Mouse (Mus musculus): ENCODE measurements around the gene Acvrl1. TPM values are rescaled to one million over a fixed set of nuclear protein-coding genes. Genes with fewer than 3 reads are reported as not detected.

Acvrl1 gene
- polyA plus RNA-seq, 1 experiment from 2014 or later = 11.3 TPM

- peaks cover 49% of the 10 kb centered on the region for H3K4me1 ChIP-seq
- 14% methylated on average over 25 of the region's 25 CpGs for WGBS
Observed at GRCm38 (mm10) chr15:101092829-101093648, 35.3 kb upstream of the Acvrl1 start.

GRCm38 (mm10) chr15:101093988-101094387 lies 34.3 kb upstream of the Acvrl1 start:
- peaks cover 55% of the 10 kb centered on the region for H3K4me1 ChIP-seq
- H3K4me2 ChIP-seq (replicated peaks) = no peak overlapping the region
- no peaks in the 10 kb centered on the region for H3K36me3 ChIP-seq
- no peak overlapping the region for H3K9ac ChIP-seq
- H3K27ac ChIP-seq = peak overlapping the region; percentile 64
- no peak overlapping the region for H3K4me3 ChIP-seq
- WGBS = 28% methylated on average over 6 of the region's 6 CpGs
- no peak for ATAC-seq (ENCODE audit: insufficient number of reproducible peaks, insufficient read depth, low FRiP score, low TSS enrichment)
- H3K9me3 ChIP-seq = no peaks in the 10 kb centered on the region
- no peaks in the 10 kb centered on the region for H3K27me3 ChIP-seq

More at GRCm38 (mm10) chr15:101092829-101093648, 35.3 kb upstream of the Acvrl1 start:
- Histone ChIP-seq H3K9ac (no peak overlapping the region), H3K4me3 (no peak overlapping the region), H3K27ac (peak overlapping the region; percentile 64), H3K9me3 (no peaks in the 10 kb centered on the region), H3K27me3 (no peaks in the 10 kb centered on the region), H3K4me2 (replicated peaks) (peak overlapping the region; percentile 22), H3K36me3 (no peaks in the 10 kb centered on the region)
- ATAC-seq (ENCODE audit: insufficient number of reproducible peaks, insufficient read depth, low FRiP score, low TSS enrichment) = peak; percentile 69; the same call in 1 of the 2 replicates

- Histone ChIP-seq H3K9ac (no peak overlapping the region), H3K27me3 (no peaks in the 10 kb centered on the region), H3K27ac (peak overlapping the region; percentile 64), H3K4me2 (replicated peaks) (no peak overlapping the region), H3K4me1 (peaks cover 56% of the 10 kb centered on the region), H3K4me3 (no peak overlapping the region), H3K36me3 (no peaks in the 10 kb centered on the region), H3K9me3 (no peaks in the 10 kb centered on the region)
- 17% methylated on average over 9 of the region's 9 CpGs for WGBS
- ATAC-seq (ENCODE audit: insufficient number of reproducible peaks, insufficient read depth, low FRiP score, low TSS enrichment) = no peak
Observed at GRCm38 (mm10) chr15:101094979-101095378, 33.3 kb upstream of the Acvrl1 start.

GRCm38 (mm10) chr15:101095392-101095791 lies 32.9 kb upstream of the Acvrl1 start:
- Histone ChIP-seq H3K4me2 (replicated peaks) (no peak overlapping the region), H3K36me3 (no peaks in the 10 kb centered on the region), H3K9ac (no peak overlapping the region), H3K27ac (peak overlapping the region; percentile 64), H3K27me3 (no peaks in the 10 kb centered on the region), H3K9me3 (no peaks in the 10 kb centered on the region), H3K4me1 (peaks cover 56% of the 10 kb centered on the region), H3K4me3 (no peak overlapping the region)
- WGBS = 31% methylated on average over 3 of the region's 3 CpGs
- no peak for ATAC-seq (ENCODE audit: insufficient number of reproducible peaks, insufficient read depth, low FRiP score, low TSS enrichment)

GRCm38 (mm10) chr15:101097985-101098651 lies 30.2 kb upstream of the Acvrl1 start:
- Histone ChIP-seq H3K36me3 (no peaks in the 10 kb centered on the region), H3K4me1 (peaks cover 45% of the 10 kb centered on the region), H3K27me3 (no peaks in the 10 kb centered on the region), H3K4me2 (replicated peaks) (peak overlapping the region; percentile 42), H3K27ac (peak overlapping the region; percentile 78), H3K4me3 (0 out of 2 replicates have a peak overlapping the region, but pooled peaks have one; percentile 1), H3K9ac (peak overlapping the region; percentile 20; the same call in 1 of the 2 replicates), H3K9me3 (no peaks in the 10 kb centered on the region)
- ATAC-seq (ENCODE audit: insufficient number of reproducible peaks, insufficient read depth, low FRiP score, low TSS enrichment) = peak; percentile 58
- WGBS = 1% methylated on average over 28 of the region's 28 CpGs

GRCm38 (mm10) chr15:101100996-101101395 lies 27.3 kb upstream of the Acvrl1 start:
- Histone ChIP-seq H3K27me3 (no peaks in the 10 kb centered on the region), H3K9ac (no peak overlapping the region), H3K4me1 (peaks cover 21% of the 10 kb centered on the region), H3K27ac (no peak overlapping the region), H3K36me3 (no peaks in the 10 kb centered on the region), H3K4me2 (replicated peaks) (no peak overlapping the region), H3K4me3 (no peak overlapping the region), H3K9me3 (no peaks in the 10 kb centered on the region)
- 74% methylated on average over 3 of the region's 3 CpGs for WGBS
- ATAC-seq (ENCODE audit: insufficient number of reproducible peaks, insufficient read depth, low FRiP score, low TSS enrichment) = no peak

GRCm38 (mm10) chr15:101103605-101104304 lies 24.6 kb upstream of the Acvrl1 start:
- Histone ChIP-seq H3K4me2 (replicated peaks) (no peak overlapping the region), H3K9ac (no peak overlapping the region), H3K27ac (no peak overlapping the region), H3K4me1 (peaks cover 4% of the 10 kb centered on the region), H3K27me3 (no peaks in the 10 kb centered on the region), H3K4me3 (no peak overlapping the region), H3K9me3 (no peaks in the 10 kb centered on the region), H3K36me3 (no peaks in the 10 kb centered on the region)
- whole genome bisulfite sequencing = 53% methylated on average over 9 of the region's 9 CpGs
- ATAC-seq (ENCODE audit: insufficient number of reproducible peaks, insufficient read depth, low FRiP score, low TSS enrichment) = no peak

GRCm38 (mm10) chr15:101105496-101105994 lies 22.8 kb upstream of the Acvrl1 start:
- Histone ChIP-seq H3K4me1 (no peaks in the 10 kb centered on the region), H3K4me2 (replicated peaks) (0 out of 2 replicates have a peak overlapping the region, but pooled peaks have one; percentile 11), H3K9ac (no peak overlapping the region), H3K4me3 (no peak overlapping the region), H3K27ac (no peak overlapping the region), H3K36me3 (no peaks in the 10 kb centered on the region), H3K9me3 (no peaks in the 10 kb centered on the region), H3K27me3 (no peaks in the 10 kb centered on the region)
- ATAC-seq (ENCODE audit: insufficient number of reproducible peaks, insufficient read depth, low FRiP score, low TSS enrichment) = 0 out of 2 replicates have a peak, but pooled peaks have one; percentile 3
- 15% methylated on average over 12 of the region's 12 CpGs for WGBS

GRCm38 (mm10) chr15:101106011-101106410 lies 22.3 kb upstream of the Acvrl1 start:
- Histone ChIP-seq H3K4me1 (no peaks in the 10 kb centered on the region), H3K9ac (no peak overlapping the region), H3K27me3 (no peaks in the 10 kb centered on the region), H3K27ac (no peak overlapping the region), H3K4me2 (replicated peaks) (no peak overlapping the region), H3K9me3 (no peaks in the 10 kb centered on the region), H3K4me3 (no peak overlapping the region), H3K36me3 (no peaks in the 10 kb centered on the region)
- 86% methylated on average over 10 of the region's 10 CpGs for WGBS
- ATAC-seq (ENCODE audit: insufficient number of reproducible peaks, insufficient read depth, low FRiP score, low TSS enrichment) = no peak

- Histone ChIP-seq H3K9me3 (no peaks in the 10 kb centered on the region), H3K27ac (no peak overlapping the region), H3K4me2 (replicated peaks) (no peak overlapping the region), H3K4me1 (no peaks in the 10 kb centered on the region), H3K4me3 (no peak overlapping the region), H3K36me3 (no peaks in the 10 kb centered on the region), H3K9ac (no peak overlapping the region), H3K27me3 (no peaks in the 10 kb centered on the region)
- 89% methylated on average over 5 of the region's 5 CpGs for WGBS
- ATAC-seq (ENCODE audit: insufficient number of reproducible peaks, insufficient read depth, low FRiP score, low TSS enrichment) = no peak
Observed at GRCm38 (mm10) chr15:101107906-101108671, 20.2 kb upstream of the Acvrl1 start.

- no peak overlapping the region for H3K9ac ChIP-seq
- ATAC-seq (ENCODE audit: insufficient number of reproducible peaks, insufficient read depth, low FRiP score, low TSS enrichment) = no peak
- H3K27me3 ChIP-seq = no peaks in the 10 kb centered on the region
- no peak overlapping the region for H3K4me3 ChIP-seq
- no peaks in the 10 kb centered on the region for H3K4me1 ChIP-seq
- peak overlapping the region; percentile 7; the same call in 1 of the 2 replicates for H3K27ac ChIP-seq
- no peak overlapping the region for H3K4me2 ChIP-seq (replicated peaks)
- 62% methylated on average over 8 of the region's 8 CpGs for whole genome bisulfite sequencing
- H3K36me3 ChIP-seq = no peaks in the 10 kb centered on the region
- H3K9me3 ChIP-seq = 0 out of 2 replicates have a peak, but pooled peaks cover 3% of the 10 kb centered on the region
Observed at GRCm38 (mm10) chr15:101113176-101113575, 15.1 kb upstream of the Acvrl1 start.

Data from embryonic facial prominence, embryonic 12.5 days (tissue).